Mouse (Mus musculus): ENCODE results near the gene Agap1. TPM values are rescaled to one million over a fixed set of nuclear protein-coding genes. Genes with fewer than 3 reads are reported as not detected.
A peak's percentile ranks its signal among the peaks of the same experiment; 100 is the strongest.
"Not testable (repeated sequence)": the region's sequence is repeated elsewhere in the genome, so short reads cannot be mapped to it uniquely, and the experiment has no call there.

Gene Agap1
- polyA plus RNA-seq, 1 experiment from 2014 or later = 74.8 TPM

DNA sequence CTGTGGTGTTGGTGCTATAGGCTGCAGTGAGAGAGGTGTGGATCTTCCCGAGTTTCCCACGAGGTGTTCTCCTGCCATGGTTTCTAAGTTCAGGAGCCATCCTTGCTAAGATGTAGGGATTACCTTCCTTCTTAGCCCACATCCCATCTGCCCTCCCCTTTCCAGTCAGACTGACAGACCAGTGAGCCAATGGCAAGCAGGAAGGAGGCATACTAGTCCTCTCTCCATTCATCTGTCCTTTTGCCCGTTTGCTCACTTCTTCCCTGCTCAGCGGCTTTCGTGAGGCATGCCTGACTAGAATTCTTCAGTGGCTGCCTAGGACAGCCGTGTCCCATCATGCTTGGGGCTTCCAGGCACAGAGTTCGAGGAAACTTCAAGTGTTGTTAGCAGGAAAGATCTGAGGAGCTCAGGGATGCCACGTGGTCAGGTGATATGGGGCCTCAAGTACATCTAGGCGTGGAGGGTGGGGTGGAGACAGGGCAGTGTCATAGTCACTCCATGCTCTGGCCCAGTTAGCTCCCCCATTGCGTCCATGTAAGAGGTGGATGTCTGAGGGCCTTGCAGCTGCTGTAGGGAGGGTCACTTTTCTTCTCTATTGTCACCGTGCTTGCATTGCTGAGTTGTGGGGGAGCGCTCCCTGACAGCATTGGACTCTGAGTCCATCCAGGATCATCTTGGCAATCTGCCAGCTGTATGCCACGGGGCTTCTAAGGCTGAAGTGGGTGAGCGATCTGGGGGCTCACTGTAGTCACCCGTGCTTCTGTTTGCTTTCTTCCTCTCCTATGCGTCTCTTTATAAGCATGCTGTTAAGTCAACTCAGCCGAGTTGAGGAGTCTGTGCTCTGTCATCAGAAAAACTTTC, 34.7 kb downstream of the Agap1 start:
- Histone ChIP-seq H3K4me1 (peaks cover 22% of the 10 kb centered on the region), H3K9ac (no peak overlapping the region), H3K36me3 (no peaks in the 10 kb centered on the region), H3K9me3 (replicated peaks) (no peaks in the 10 kb centered on the region), H3K4me2 (replicated peaks) (no peak overlapping the region), H3K4me3 (no peak overlapping the region), H3K27me3 (no peaks in the 10 kb centered on the region), H3K27ac (no peak overlapping the region)
- WGBS = 70% methylated on average over 17 of the region's 17 CpGs
- ATAC-seq (ENCODE audit: low FRiP score) = peak; percentile 53

DNA sequence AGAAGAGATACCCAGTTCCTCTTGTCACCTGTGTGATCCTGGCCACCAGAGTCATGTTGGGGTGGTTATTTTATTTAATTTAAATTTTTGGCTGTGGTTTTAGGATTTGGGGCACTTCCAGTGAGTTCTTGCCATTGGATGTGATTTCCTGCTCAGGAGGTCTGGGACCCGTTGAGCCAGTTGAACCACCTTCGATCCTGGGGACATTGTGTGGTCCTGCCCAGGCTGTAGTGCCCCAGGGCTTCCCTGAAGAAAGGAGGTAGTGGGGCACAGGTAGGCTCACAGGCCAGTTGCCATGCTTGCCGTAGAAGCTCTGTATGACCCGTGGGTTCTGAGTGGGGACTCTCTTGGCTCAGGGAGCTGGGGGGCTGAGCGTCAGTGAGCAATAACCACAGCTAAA, 38.6 kb downstream of the Agap1 start:
- no peak overlapping the region for H3K9ac ChIP-seq
- H3K4me1 ChIP-seq = peaks cover 43% of the 10 kb centered on the region
- H3K27ac ChIP-seq = no peak overlapping the region
- ATAC-seq (ENCODE audit: low FRiP score) = no peak
- H3K36me3 ChIP-seq = no peaks in the 10 kb centered on the region
- no peak overlapping the region for H3K4me3 ChIP-seq
- H3K4me2 ChIP-seq (replicated peaks) = no peak overlapping the region
- H3K9me3 ChIP-seq (replicated peaks) = no peaks in the 10 kb centered on the region
- 98% methylated on average over 5 of the region's 5 CpGs for WGBS
- H3K27me3 ChIP-seq = no peaks in the 10 kb centered on the region

DNA sequence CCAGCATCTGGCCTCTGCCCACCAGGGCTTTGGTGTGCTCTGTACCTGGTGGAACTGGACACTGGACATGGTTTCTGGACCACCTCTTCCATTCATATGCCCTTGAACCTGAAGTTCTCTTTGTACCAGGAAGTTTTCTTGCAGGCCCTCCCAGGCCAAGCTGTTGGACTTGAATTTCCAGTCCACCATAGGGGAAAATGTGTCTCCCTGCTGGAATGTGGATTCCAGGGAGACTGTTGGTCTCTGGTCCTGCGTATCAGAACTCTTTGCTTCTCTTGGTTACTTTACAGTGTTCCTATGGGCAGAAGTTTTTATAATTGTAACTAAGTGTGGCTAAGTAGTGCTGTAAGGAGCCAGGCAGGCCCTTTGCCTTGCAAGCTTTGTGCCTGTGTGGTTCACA, 40.2 kb downstream of the Agap1 start:
- Histone ChIP-seq H3K27me3 (no peaks in the 10 kb centered on the region), H3K4me2 (replicated peaks) (no peak overlapping the region), H3K4me3 (no peak overlapping the region), H3K27ac (no peak overlapping the region), H3K36me3 (no peaks in the 10 kb centered on the region), H3K9me3 (replicated peaks) (no peaks in the 10 kb centered on the region), H3K4me1 (peaks cover 46% of the 10 kb centered on the region), H3K9ac (no peak overlapping the region)
- 78% methylated on average over 1 of the region's 1 CpGs for WGBS
- no peak for ATAC-seq (ENCODE audit: low FRiP score)

DNA sequence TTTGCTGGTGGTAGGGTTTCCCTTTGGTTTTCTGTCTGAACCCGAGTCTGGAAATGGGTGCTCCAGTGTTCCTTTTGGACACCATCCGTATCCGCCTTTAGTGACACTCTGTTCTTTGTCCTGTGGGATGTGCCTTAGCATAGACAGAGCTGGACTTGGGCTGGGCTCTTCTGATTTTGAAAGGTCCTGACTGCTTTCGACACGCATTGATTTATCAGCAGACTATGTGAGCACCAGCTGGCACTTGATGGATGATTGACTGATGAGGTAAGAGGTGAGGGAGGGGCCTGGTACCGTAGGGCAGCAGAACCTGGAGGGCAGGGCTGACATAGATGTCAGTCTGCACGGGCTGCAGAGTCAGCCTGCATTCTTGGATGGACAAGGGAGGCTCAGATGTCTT, 41.6 kb downstream of the Agap1 start:
- Histone ChIP-seq H3K4me2 (replicated peaks) (no peak overlapping the region), H3K9me3 (replicated peaks) (no peaks in the 10 kb centered on the region), H3K27ac (no peak overlapping the region), H3K4me3 (no peak overlapping the region), H3K36me3 (no peaks in the 10 kb centered on the region), H3K27me3 (no peaks in the 10 kb centered on the region), H3K9ac (no peak overlapping the region), H3K4me1 (peaks cover 58% of the 10 kb centered on the region)
- 63% methylated on average over 7 of the region's 7 CpGs for WGBS
- no peak for ATAC-seq (ENCODE audit: low FRiP score)

DNA sequence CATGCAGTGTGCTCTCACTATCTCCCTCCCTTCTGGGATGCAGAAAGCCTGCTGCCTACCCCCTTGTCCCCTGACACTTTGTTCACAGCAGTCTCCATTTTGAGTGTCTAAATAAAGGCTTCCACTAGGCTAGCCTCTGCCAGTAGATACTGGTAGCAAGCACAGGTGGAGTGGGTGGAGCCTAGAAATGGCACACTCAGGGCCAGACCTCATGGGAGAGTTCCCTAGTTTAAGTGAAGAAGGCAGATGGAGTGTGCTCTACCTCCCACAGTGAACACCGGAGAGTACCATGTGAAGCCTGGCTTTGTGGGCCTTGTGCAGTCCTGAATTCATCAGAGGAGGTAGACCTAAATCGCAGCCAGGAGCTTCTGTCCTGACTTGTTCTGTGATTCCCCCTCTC, 46.3 kb downstream of the Agap1 start:
- H3K27ac ChIP-seq = no peak overlapping the region
- no peaks in the 10 kb centered on the region for H3K27me3 ChIP-seq
- H3K9ac ChIP-seq = no peak overlapping the region
- H3K36me3 ChIP-seq = no peaks in the 10 kb centered on the region
- no peak overlapping the region for H3K4me3 ChIP-seq
- no peak overlapping the region for H3K4me2 ChIP-seq (replicated peaks)
- H3K4me1 ChIP-seq = peaks cover 44% of the 10 kb centered on the region
- ATAC-seq (ENCODE audit: low FRiP score) = no peak
- 79% methylated on average over 2 of the region's 2 CpGs for WGBS
- no peaks in the 10 kb centered on the region for H3K9me3 ChIP-seq (replicated peaks)

DNA sequence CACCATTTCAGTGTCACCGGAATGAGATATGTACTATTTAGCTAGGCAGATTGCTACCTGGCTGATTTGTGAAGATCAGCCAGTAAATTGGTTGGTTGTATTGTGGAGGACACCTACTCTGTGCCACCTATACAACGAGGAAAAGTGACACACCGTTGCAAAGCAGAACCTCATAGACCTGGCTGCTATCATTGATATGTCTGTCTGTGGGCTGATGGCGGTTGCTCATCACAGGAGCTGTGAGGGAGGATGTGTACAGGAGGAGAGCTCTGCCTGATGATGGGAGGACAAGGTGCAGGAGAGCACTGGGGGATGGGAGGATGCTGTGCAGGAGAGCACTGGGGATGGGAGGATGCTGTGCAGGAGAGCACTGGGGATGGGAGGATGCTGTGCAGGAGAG, 46.7 kb downstream of the Agap1 start:
- H3K4me1 ChIP-seq = peaks cover 40% of the 10 kb centered on the region

DNA sequence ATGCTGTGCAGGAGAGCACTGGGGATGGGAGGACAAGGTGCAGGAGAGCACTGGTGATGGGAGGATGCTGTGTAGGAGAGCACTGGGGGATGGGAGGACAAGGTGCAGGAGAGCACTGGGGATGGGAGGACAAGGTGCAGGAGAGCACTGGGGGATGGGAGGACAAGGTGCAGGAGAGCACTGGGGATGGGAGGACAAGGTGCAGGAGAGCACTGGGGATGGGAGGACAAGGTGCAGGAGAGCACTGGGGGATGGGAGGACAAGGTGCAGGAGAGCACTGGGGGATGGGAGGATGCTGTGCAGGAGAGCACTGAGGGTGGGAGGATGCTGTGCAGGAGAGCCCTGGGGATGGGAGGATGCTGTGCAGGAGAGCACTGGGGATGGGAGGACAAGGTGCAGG, 47.3 kb downstream of the Agap1 start:
- not testable (repeated sequence) for H3K9me3 ChIP-seq (replicated peaks); H3K4me2 ChIP-seq (replicated peaks); H3K9ac ChIP-seq; ATAC-seq (ENCODE audit: low FRiP score); H3K27me3 ChIP-seq; H3K27ac ChIP-seq; H3K36me3 ChIP-seq; H3K4me3 ChIP-seq
- H3K4me1 ChIP-seq = peaks cover 36% of the 10 kb centered on the region

More for the DNA sequence above, 46.7 kb downstream of the Agap1 start:
- Histone ChIP-seq H3K27ac (no peak overlapping the region), H3K4me2 (replicated peaks) (no peak overlapping the region), H3K36me3 (no peaks in the 10 kb centered on the region), H3K9me3 (replicated peaks) (no peaks in the 10 kb centered on the region), H3K27me3 (no peaks in the 10 kb centered on the region), H3K4me3 (no peak overlapping the region), H3K9ac (no peak overlapping the region)
- ATAC-seq (ENCODE audit: low FRiP score) = no peak
- WGBS = 94% methylated on average over 4 of the region's 4 CpGs

DNA sequence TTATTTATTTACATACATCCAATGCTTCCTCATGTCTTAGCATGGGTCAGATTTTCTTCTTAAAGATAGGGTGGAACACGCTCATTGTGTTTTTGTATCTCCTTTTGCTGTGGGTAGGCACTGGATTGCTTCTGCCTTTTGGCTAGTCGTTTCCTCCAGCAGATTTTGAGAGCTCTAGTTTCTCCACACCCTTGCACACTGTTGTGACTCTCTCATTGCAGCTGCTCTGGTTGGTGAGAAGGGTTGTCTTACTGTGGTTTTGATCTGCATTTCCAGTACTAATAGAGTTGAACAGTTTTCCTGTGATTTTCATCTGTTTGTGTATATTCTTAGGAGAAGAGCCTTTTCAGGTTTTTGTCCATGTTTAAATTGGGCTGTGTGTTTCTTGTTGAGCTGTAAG, 54.6 kb downstream of the Agap1 start:
- H3K9me3 ChIP-seq (replicated peaks) = no peaks in the 10 kb centered on the region
- no peak overlapping the region for H3K4me3 ChIP-seq
- no peaks in the 10 kb centered on the region for H3K27me3 ChIP-seq
- WGBS = 59% methylated on average over 2 of the region's 2 CpGs
- no peak overlapping the region for H3K9ac ChIP-seq
- no peak for ATAC-seq (ENCODE audit: low FRiP score)
- H3K4me2 ChIP-seq (replicated peaks) = no peak overlapping the region
- peaks cover 44% of the 10 kb centered on the region for H3K4me1 ChIP-seq
- no peak overlapping the region for H3K27ac ChIP-seq
- no peaks in the 10 kb centered on the region for H3K36me3 ChIP-seq

DNA sequence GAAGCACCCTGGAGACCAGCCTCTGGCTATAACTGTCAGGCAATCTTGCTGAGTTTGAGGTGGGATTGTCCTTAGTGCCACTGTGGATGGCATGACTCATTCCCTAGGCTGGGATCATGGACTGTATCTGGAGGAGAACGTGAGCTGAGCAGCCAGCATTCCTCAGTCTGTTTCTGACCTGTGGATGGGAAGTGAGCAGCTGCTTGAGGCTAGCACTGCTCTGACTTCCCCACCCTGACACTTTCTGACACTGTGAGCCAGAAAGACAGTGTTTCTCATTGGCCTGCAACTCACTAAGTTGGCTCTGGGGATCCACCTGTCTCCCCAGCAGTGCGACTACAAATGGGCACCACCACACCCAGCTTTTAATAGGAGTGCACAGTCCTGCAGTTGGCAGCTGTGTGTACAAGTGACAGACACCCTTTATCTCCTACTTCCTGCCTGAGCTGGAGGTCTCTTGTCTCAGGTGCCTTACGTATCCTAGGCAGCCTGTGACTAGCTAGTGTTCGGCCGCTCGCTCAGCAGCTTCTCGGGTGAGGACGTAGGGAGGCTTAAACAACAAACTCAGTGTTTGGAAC, 55.2 kb downstream of the Agap1 start:
- no peaks in the 10 kb centered on the region for H3K36me3 ChIP-seq
- no peak overlapping the region for H3K27ac ChIP-seq
- H3K9ac ChIP-seq = no peak overlapping the region
- no peak overlapping the region for H3K4me3 ChIP-seq
- H3K4me2 ChIP-seq (replicated peaks) = no peak overlapping the region
- no peak; the same call in 1 of the 2 replicates for ATAC-seq (ENCODE audit: low FRiP score)
- H3K9me3 ChIP-seq (replicated peaks) = no peaks in the 10 kb centered on the region
- H3K27me3 ChIP-seq = no peaks in the 10 kb centered on the region
- peaks cover 45% of the 10 kb centered on the region for H3K4me1 ChIP-seq
- 60% methylated on average over 8 of the region's 8 CpGs for WGBS

DNA sequence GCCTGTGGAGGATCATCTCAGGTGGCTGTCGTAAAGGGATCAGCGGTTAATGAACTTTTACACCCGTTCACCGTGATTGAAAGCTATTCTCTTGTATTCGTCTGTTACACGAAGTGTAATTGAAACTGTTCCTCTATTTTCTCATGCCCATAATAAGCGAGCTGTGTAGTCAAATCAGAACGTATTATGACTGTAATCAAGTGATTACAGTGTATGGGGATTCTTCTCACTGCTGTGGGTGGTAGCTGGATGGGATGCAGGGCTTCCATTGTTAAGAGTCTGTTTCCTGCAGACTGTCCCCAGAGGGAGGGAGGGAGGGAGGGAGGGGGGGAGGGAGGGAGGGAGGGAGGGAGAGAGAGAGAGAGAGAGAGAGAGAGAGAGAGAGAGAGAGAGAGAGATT, 56.1 kb downstream of the Agap1 start:
- Histone ChIP-seq H3K4me2 (replicated peaks) (no peak overlapping the region), H3K4me3 (no peak overlapping the region), H3K27ac (no peak overlapping the region), H3K27me3 (no peaks in the 10 kb centered on the region), H3K4me1 (peaks cover 52% of the 10 kb centered on the region), H3K36me3 (no peaks in the 10 kb centered on the region), H3K9ac (no peak overlapping the region), H3K9me3 (replicated peaks) (no peaks in the 10 kb centered on the region)
- ATAC-seq (ENCODE audit: low FRiP score) = no peak
- 46% methylated on average over 8 of the region's 8 CpGs for WGBS

DNA sequence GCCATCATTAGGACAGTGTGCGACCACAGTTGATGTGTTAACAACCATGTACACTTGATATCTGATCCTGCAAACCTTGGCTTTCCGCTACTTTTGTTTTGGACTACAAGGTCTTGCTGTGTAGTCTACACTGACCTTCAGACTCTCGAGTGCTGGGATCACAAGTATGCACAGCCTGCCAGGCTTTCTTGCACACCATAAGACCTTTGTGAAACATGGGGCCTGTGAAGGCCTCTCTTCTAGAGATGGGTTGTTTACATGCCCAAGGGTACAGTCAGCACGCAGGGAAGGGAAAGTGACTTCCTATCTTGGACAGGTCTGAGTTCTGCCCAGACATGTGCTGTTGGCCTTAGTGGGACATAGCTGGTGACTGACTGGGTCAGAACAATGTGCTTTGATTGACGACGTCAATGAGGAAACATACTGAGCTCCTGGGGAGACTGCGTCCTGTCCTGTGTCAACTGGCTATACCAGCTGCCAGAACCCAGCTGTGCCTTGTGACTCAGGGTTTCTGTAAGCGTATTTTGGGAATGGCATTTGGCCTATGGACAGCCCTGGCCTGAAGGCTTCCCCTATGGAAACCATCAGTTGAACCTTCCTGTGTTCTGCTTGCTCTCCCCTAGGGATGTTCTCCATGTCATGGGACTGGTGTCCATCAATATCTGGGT, 59.1 kb downstream of the Agap1 start:
- no peaks in the 10 kb centered on the region for H3K36me3 ChIP-seq
- no peak overlapping the region for H3K27ac ChIP-seq
- H3K4me3 ChIP-seq = no peak overlapping the region
- H3K9me3 ChIP-seq (replicated peaks) = no peaks in the 10 kb centered on the region
- H3K9ac ChIP-seq = no peak overlapping the region
- peaks cover 80% of the 10 kb centered on the region for H3K4me1 ChIP-seq
- WGBS = 60% methylated on average over 8 of the region's 8 CpGs
- no peak overlapping the region for H3K4me2 ChIP-seq (replicated peaks)
- H3K27me3 ChIP-seq = no peaks in the 10 kb centered on the region
- ATAC-seq (ENCODE audit: low FRiP score) = no peak

DNA sequence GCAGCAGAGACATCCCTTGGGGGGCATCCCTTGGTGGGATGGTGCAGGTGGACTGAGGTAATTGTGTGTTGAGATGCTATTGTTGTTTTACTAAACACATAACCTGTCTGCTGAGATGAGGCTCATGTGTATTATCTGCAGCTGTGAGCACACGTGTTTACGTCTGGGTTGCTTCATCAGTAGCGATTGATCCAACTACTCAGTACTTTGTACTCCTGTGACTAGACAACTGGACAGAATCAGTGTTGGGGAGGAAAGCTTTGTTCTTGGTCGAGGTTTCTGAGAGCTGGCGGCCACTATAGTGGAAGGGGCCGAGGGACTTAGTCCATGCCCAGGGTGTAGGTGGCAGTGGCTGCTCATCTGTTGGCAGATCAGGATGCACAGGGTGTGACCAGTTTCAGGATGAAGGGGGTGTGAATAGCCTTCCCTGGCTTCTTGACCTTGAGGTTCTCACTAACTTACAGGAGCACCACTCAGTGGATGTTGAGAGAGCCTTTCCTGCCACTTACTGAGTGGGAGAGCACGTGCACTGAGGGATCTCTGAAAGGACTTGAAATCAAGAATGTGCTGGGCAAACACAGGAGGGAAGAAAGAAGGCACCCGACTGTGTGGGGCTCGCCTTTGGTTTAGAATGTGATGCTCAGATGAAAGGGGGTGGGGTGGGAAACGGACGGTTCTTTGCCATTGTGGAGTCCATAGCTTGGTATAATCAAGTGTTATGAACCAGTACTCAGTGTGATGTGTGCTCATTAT, 61.4 kb downstream of the Agap1 start:
- no peak for ATAC-seq (ENCODE audit: low FRiP score)
- Histone ChIP-seq H3K4me1 (peaks cover 81% of the 10 kb centered on the region), H3K36me3 (no peaks in the 10 kb centered on the region), H3K9ac (no peak overlapping the region), H3K4me3 (no peak overlapping the region), H3K9me3 (replicated peaks) (no peaks in the 10 kb centered on the region), H3K4me2 (replicated peaks) (no peak overlapping the region), H3K27ac (no peak overlapping the region), H3K27me3 (no peaks in the 10 kb centered on the region)
- 64% methylated on average over 11 of the region's 11 CpGs for WGBS

All from hindbrain, embryonic 12.5 days (tissue).